Mouse (Mus musculus) layer of hippocampus, adult 18-20 months (tissue): ENCODE results near the gene Gm9945. TPM values are rescaled to one million over a fixed set of nuclear protein-coding genes. Genes with fewer than 3 reads are reported as not detected.

Experiments
- DNase-seq, 2 experiments: peaks; one replicate each; pipeline ENCODE4 v3.0.0; 2022; ENCODE audit warnings: low spot score in 2 of 2
- total RNA-seq, 2 experiments: library from RNA; stranded (reverse); gene quantifications; 2 replicates each; pipeline ENCODE4 v1.2.3; 2021

Gm9945 gene
- total RNA-seq, 2 experiments from 2014 or later, result 2.3 to 2.5 TPM

DNA sequence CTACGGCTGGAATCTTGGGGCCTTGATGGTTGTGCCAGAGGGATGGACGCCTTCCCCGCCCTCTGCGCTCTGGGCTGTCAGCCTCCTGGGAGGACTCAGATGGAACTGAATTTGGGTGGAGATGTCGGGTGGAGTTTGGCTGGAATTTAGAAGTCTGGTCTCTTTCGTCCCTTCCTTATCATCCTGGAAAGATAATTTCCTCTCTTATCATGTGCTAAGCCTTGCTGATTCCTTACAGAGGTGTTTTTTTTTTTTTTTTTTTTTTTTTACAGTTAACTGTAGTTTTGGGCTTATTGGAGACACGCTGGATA is 41.8 kb downstream of the Gm9945 start:
- DNase-seq, result no peak

DNA sequence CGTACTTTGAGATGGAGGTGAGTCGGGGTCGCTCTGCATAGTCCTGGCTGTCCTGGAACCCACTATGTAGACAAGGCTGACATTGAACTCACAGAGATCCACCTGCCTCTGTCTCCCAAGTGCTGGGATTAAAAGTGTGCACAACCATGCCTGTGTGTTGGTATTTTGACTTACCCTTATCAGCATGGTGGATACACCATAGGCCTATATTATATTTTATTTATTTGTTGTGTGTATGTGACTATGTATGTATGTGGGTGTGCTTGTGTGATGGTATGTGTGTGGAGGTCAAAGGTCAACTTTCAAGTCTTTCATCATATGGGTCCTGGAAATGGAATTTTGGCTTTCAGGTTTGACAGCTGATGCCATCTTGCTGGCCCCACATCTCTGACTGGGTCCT is 42.4 kb downstream of the Gm9945 start:
- DNase-seq, result no peak

DNA sequence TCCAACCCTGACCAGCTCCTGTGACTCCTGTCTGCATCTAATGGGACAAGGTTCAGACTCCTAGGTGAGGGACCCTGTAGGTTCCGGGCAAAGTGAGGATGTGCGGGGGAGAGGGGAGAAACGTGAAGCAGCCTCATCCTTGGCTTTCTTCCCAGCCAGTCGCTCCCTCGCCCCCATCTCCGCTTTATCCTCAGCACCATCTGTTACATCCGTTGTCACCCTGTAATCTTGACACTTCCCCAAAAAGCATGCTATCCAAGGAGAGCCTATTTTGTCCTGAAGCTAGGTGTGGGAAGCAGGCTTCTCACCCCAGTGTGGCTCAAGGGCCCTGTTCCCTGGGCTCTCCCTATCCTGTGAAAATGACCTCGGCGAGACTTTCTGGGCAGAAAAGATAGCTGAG is 43.0 kb downstream of the Gm9945 start:
- peak; percentile 61 to 79 for DNase-seq

DNA sequence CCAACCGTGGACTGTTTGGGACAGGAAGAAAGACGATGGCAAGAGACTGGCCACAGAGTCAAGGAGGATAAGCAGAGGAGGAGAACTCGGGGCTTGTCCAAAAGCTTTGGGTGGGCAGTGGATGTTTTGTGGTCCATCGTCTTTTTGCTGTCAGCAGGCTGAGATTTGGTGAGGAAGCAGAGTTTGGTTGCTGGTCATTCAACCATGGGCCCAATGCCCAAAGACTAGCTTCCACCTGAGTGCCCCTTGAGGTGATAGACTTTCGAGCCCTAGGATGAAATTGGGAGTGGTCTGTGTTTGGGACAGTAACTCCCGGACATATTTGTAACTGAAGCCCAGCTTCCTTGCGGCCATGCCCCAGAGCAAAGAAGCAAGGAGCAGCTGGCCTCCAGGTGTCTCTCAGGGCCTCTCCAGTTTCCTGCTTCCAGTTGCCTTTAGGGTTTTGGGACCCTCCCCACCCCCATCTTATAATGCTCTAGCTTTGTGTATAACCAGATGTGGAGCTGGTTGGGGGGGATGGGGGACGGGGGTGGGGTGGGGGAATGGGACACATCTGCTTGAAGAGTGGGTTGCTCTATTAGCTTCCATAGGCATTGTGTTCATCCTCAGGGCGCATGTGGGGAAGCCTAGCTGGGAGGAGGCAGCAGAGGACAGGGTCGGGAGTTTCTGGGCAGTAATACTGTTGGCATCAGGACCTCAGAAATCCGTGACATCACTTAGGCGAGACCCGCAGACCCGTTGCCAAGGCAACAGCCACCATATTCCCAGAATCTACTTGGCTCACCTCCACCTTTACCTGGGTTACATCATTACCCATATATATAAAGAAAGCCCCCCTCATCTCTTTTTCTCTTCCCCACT is 43.8 kb downstream of the Gm9945 start:
- DNase-seq, result no peak

DNA sequence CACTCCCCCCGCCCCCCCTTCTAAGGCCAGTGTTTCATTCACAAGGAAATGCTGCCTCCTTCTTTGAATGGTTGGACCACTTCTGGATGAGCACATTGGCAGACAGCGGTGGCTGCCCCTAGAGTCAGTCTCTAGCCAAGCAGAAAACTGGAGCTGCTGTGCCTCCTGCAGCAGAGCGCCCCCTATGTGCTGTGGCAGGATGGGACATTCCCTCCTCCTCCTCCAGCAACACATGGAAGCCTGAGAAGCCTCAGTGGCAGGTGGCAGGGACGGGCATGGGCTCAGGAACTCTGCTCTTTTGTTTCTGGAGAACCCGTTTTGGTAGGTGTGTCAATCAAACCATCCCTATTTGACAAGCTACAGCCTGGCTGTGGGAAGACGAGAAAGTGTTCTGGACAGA is 44.9 kb downstream of the Gm9945 start:
- no peak for DNase-seq

DNA sequence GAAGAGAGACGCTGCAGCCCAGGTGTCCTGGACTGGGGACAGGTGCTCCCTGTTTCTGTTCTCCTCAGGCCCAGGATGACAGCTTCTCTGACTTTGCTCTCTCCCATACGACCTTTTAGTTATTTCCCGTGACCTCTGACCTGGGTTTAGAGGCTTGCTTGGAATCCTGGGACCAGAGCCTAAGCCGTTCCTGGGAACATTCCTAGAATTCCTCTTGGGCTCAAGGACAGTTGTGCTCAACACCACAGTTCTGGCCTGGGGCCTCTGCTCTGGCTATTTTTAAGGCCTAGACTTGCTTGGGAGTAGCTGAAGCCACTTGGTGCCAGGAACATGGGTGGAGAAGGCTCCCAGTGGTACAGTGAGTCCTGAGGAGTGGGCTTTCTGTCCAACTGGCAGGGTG is 45.5 kb downstream of the Gm9945 start:
- DNase-seq, result no peak

DNA sequence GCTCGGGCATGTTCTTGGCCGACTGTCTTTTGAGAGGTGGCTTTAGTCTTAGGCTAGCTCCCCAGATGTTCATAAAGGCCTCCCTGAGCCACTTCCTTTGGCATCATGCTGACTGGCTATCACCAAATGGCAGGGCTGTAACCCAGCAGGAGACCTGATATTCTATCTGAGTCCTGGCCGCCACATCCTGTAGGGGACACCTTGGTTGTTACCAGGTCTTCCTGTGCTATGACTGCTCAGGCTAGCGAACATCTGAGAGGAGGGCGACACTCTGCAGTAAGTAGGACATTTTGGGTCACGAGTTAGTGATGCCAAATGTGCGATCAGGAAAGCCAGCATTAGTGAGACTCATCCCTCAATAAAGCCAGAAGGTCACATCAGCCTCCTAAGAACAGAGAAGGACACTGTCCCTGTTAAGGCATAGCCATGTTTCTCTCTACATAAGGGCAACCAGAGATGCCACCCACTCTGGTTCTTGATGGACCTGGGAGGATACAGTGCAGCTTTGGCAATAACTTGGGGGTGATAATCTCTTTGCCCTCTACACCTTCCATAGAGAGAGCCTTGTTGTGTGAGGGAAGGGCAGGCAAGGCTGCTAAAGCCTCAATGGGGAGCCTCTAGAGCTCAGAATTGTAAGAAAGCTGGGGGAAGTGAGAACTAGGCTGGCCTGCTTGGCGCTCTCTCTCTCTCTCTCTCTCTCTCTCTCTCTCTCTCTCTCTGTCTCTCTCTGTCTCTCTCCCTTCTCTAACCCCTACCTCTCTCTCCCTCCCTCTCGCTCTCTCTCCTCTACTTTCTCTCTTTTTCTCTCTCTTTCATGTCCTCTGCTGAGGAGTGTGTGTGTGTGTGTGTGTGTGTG is 48.7 kb downstream of the Gm9945 start:
- DNase-seq, result no peak

DNA sequence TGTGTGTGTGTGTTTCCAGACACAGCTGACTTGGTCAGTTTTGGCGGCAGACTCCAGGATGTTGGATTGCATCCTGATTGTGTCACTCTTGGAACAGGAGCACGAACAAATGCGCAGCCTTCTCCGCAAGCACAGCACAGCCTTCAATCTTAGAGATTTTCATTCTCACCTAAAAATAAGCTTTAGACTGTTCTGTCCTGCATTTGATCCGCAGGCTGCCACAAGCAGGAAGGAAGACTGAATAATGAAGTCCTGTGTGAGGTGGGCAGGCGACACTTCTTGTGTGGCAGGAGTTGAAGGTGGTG is 49.2 kb downstream of the Gm9945 start:
- DNase-seq, result peak in 1 of 2 experiments; percentile 65

DNA sequence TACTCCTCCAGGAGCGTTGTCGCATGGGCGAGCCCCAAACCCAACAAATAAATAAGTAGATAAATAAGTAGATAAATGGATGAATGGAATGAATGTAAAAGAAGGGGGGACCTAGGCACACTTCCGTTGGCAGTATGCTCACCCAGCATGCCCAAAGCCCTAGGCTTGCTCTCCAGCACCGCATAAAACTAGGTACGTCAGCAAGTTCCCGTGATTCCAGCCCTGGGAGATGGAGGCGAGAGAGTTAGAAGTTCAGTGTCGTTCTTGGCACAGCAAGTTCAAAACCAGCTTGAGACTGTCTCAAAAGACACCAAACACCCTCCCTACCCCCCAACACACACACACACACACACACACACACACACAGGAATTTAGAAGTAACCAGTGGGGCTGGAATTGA is 50.0 kb downstream of the Gm9945 start:
- DNase-seq, result peak in 1 of 2 experiments; percentile 1

Other genes with a start within 250 kb of the Gm9945 start
- gene Hspa4, start 179.7 kb upstream of the Gm9945 start, total RNA-seq, result 100 to 1,000 TPM; 178 to 180 TPM
- gene Zcchc10, start 155.5 kb upstream of the Gm9945 start, total RNA-seq, result 10 to 100 TPM; 11.0 to 11.8 TPM
- gene Aff4, start 129.3 kb upstream of the Gm9945 start, total RNA-seq, result 100 to 1,000 TPM; 236 to 237 TPM
- gene Leap2, start 57.0 kb upstream of the Gm9945 start, total RNA-seq, result not detected
- gene Uqcrq, start 49.3 kb upstream of the Gm9945 start, total RNA-seq, result 100 to 1,000 TPM; 406 TPM
- under 1 TPM; 0.56 to 0.74 TPM for gene Gdf9, start 49.1 kb upstream of the Gm9945 start, total RNA-seq
- gene Gm10447, start 23.1 kb upstream of the Gm9945 start, total RNA-seq, result under 1 TPM; 0.13 to 0.27 TPM
- gene Shroom1, start 23.0 kb upstream of the Gm9945 start, total RNA-seq, result 1 to 10 TPM; 5.7 TPM
- under 1 TPM in 1 of 2 experiments, not detected in 1; 0.62 TPM for gene Gm9837, start 9.7 kb upstream of the Gm9945 start, total RNA-seq
- gene Sowaha, start 108 bp downstream of the Gm9945 start, total RNA-seq, result 100 to 1,000 TPM; 144 to 146 TPM
- gene Sept8, start 39.1 kb downstream of the Gm9945 start, total RNA-seq, result 100 to 1,000 TPM; 262 to 269 TPM
- 100 to 1,000 TPM; 121 to 127 TPM for gene Kif3a, start 87.2 kb downstream of the Gm9945 start, total RNA-seq
- gene Il4, start 138.5 kb downstream of the Gm9945 start, total RNA-seq, result not detected
- gene Il13, start 154.5 kb downstream of the Gm9945 start, total RNA-seq, result not detected
- gene Rad50, start 227.2 kb downstream of the Gm9945 start, total RNA-seq, result 10 to 100 TPM; 13.2 to 13.9 TPM
- not detected for gene Il5, start 240.6 kb downstream of the Gm9945 start, total RNA-seq